Mouse (Mus musculus): Measurements from ENCODE around the gene Etl4.

Etl4 gene

GRCm38 (mm10) chr2:20759045-20759662 lies 849.6 kb downstream of the Etl4 start:
- no peak for DNase-seq (ENCODE audit: low read depth, low spot score)

- DNase-seq (ENCODE audit: low read depth, low spot score) = no peak
Observed at GRCm38 (mm10) chr2:20761320-20761719, 851.7 kb downstream of the Etl4 start.

GRCm38 (mm10) chr2:20761751-20762150 lies 852.2 kb downstream of the Etl4 start:
- no peak for DNase-seq (ENCODE audit: low read depth, low spot score)

- DNase-seq (ENCODE audit: low read depth, low spot score) = no peak
Observed at GRCm38 (mm10) chr2:20763511-20764212, 854.1 kb downstream of the Etl4 start.

GRCm38 (mm10) chr2:20764566-20765090 lies 855.0 kb downstream of the Etl4 start:
- DNase-seq (ENCODE audit: low read depth, low spot score) = no peak

GRCm38 (mm10) chr2:20768681-20769080 lies 859.1 kb downstream of the Etl4 start:
- no peak for DNase-seq (ENCODE audit: low read depth, low spot score)

- DNase-seq (ENCODE audit: low read depth, low spot score) = no peak
Observed at GRCm38 (mm10) chr2:20770171-20770570, 860.6 kb downstream of the Etl4 start.

- no peak for DNase-seq (ENCODE audit: low read depth, low spot score)
Observed at GRCm38 (mm10) chr2:20774462-20774861, 864.9 kb downstream of the Etl4 start.

- DNase-seq (ENCODE audit: low read depth, low spot score) = no peak
Observed at GRCm38 (mm10) chr2:20776171-20776704, 866.7 kb downstream of the Etl4 start.

- no peak for DNase-seq (ENCODE audit: low read depth, low spot score)
Observed at GRCm38 (mm10) chr2:20777931-20778330, 868.4 kb downstream of the Etl4 start.

GRCm38 (mm10) chr2:20779484-20780381 lies 870.2 kb downstream of the Etl4 start:
- peak; percentile 17 for DNase-seq (ENCODE audit: low read depth, low spot score)

GRCm38 (mm10) chr2:20801236-20801890 lies 891.8 kb downstream of the Etl4 start:
- no peak for DNase-seq (ENCODE audit: low read depth, low spot score)

- DNase-seq (ENCODE audit: low read depth, low spot score) = no peak
Observed at GRCm38 (mm10) chr2:20811506-20811905, 901.9 kb downstream of the Etl4 start.

GRCm38 (mm10) chr2:20813986-20814385 lies 904.4 kb downstream of the Etl4 start:
- no peak for DNase-seq (ENCODE audit: low read depth, low spot score)

- DNase-seq (ENCODE audit: low read depth, low spot score) = no peak
Observed at GRCm38 (mm10) chr2:20818226-20818625, 908.6 kb downstream of the Etl4 start.

- DNase-seq (ENCODE audit: low read depth, low spot score) = no peak
Observed at GRCm38 (mm10) chr2:20826258-20826657, 916.7 kb downstream of the Etl4 start.

- no peak for DNase-seq (ENCODE audit: low read depth, low spot score)
Observed at GRCm38 (mm10) chr2:20830882-20831281, 921.3 kb downstream of the Etl4 start.

- no peak for DNase-seq (ENCODE audit: low read depth, low spot score)
Observed at GRCm38 (mm10) chr2:20831608-20832406, 922.2 kb downstream of the Etl4 start.

GRCm38 (mm10) chr2:20849346-20849745 lies 939.8 kb downstream of the Etl4 start:
- no peak for DNase-seq (ENCODE audit: low read depth, low spot score)

All from CD4-positive helper T cell, adult 2 months (primary cell).